Mouse (Mus musculus) forebrain, embryonic 10.5 days (tissue): ENCODE data around the gene Grk5. TPM values are rescaled to one million over a fixed set of nuclear protein-coding genes. Genes with fewer than 3 reads are reported as not detected.

ENCODE experiments used
- DNase-seq: peaks from one replicate; pipeline ENCODE4 v3.0.0-alpha.2; 2017; ENCODE audit warnings: low spot score; ENCODE audit errors: extremely low spot score
- H3K27ac ChIP-seq: fragments of 300-500 bp; sonication (generic); 2 replicates; pipeline ENCODE4 v1.5.1; 2016; ENCODE audit warnings: mild to moderate bottlenecking
- H3K27me3 ChIP-seq: fragments of 300-500 bp; sonication (generic); 2 replicates; pipeline ENCODE4 v1.6.1; 2016; ENCODE audit warnings: mild to moderate bottlenecking; ENCODE audit not compliant: poor library complexity, severe bottlenecking
- H3K36me3 ChIP-seq: fragments of 300-500 bp; sonication (generic); replicated peaks from 2 replicates; pipeline ENCODE4 v1.6.1; 2016; ENCODE audit warnings: mild to moderate bottlenecking, moderate library complexity
- H3K4me1 ChIP-seq: fragments of 300-500 bp; sonication (generic); 2 replicates; pipeline ENCODE4 v1.6.1; 2016
- H3K4me3 ChIP-seq: fragments of 300-500 bp; sonication (generic); 2 replicates; pipeline ENCODE4 v1.5.1; 2016; ENCODE audit warnings: mild to moderate bottlenecking, moderate library complexity
- H3K9me3 ChIP-seq: fragments of 300-500 bp; sonication (generic); 2 replicates; pipeline ENCODE4 v1.6.1; 2016; ENCODE audit warnings: mild to moderate bottlenecking, moderate library complexity
- WGBS: fragments of 180-500 bp; shearing (Covaris S2); methylation state at CpG from one replicate; pipeline ENCODE4 v1.1.7; 2016; 5-methylcytosine and 5-hydroxymethylcytosine counted together
- polyA plus RNA-seq: library from polyadenylated mRNA; unstranded; fragments of >200 nt; fragmentation: Nextera tagmentation; extraction: Ambion mirVana; gene quantifications from 2 replicates; pipeline ENCODE4 v1.2.1, GENCODE M21; 2016

The Grk5 gene
- polyA plus RNA-seq, 1 experiment from 2014 or later = 2.0 TPM

GRCm38 (mm10) chr19:60962358-60963061 is 73.0 kb downstream of the Grk5 start:
- WGBS = 88% methylated on average over 7 of the region's 7 CpGs
- no peaks in the 10 kb centered on the region for H3K27me3 ChIP-seq

GRCm38 (mm10) chr19:60967909-60968308 is 78.4 kb downstream of the Grk5 start:
- H3K4me3 ChIP-seq = no peak overlapping the region
- 94% methylated on average over 1 of the region's 1 CpGs for WGBS
- no peaks in the 10 kb centered on the region for H3K36me3 ChIP-seq
- no peaks in the 10 kb centered on the region for H3K4me1 ChIP-seq
- DNase-seq = no peak
- no peaks in the 10 kb centered on the region for H3K27me3 ChIP-seq
- H3K9me3 ChIP-seq = no peaks in the 10 kb centered on the region
- no peak overlapping the region for H3K27ac ChIP-seq

More at GRCm38 (mm10) chr19:60962358-60963061, 73.0 kb downstream of the Grk5 start:
- no peaks in the 10 kb centered on the region for H3K36me3 ChIP-seq
- no peaks in the 10 kb centered on the region for H3K4me1 ChIP-seq
- H3K4me3 ChIP-seq = no peak overlapping the region
- DNase-seq = no peak
- H3K9me3 ChIP-seq = no peaks in the 10 kb centered on the region
- no peak overlapping the region for H3K27ac ChIP-seq

GRCm38 (mm10) chr19:60970406-60970805 is 80.9 kb downstream of the Grk5 start:
- Histone ChIP-seq H3K27me3 (no peaks in the 10 kb centered on the region), H3K36me3 (no peaks in the 10 kb centered on the region), H3K4me1 (no peaks in the 10 kb centered on the region), H3K9me3 (no peaks in the 10 kb centered on the region), H3K27ac (no peak overlapping the region), H3K4me3 (no peak overlapping the region)
- DNase-seq = no peak
- 86% methylated on average over 3 of the region's 3 CpGs for WGBS

- Histone ChIP-seq H3K27ac (no peak overlapping the region), H3K36me3 (no peaks in the 10 kb centered on the region), H3K4me3 (no peak overlapping the region), H3K27me3 (no peaks in the 10 kb centered on the region), H3K4me1 (no peaks in the 10 kb centered on the region), H3K9me3 (no peaks in the 10 kb centered on the region)
- WGBS = 94% methylated on average over 1 of the region's 1 CpGs
- no peak for DNase-seq
Measured at GRCm38 (mm10) chr19:60971598-60971997, 82.0 kb downstream of the Grk5 start.

GRCm38 (mm10) chr19:60972281-60973015 is 82.9 kb downstream of the Grk5 start:
- no peaks in the 10 kb centered on the region for H3K4me1 ChIP-seq
- H3K36me3 ChIP-seq = no peaks in the 10 kb centered on the region
- 89% methylated on average over 1 of the region's 1 CpGs for WGBS
- no peaks in the 10 kb centered on the region for H3K27me3 ChIP-seq
- H3K27ac ChIP-seq = no peak overlapping the region
- DNase-seq = no peak
- no peaks in the 10 kb centered on the region for H3K9me3 ChIP-seq
- no peak overlapping the region for H3K4me3 ChIP-seq

- H3K4me3 ChIP-seq = no peak overlapping the region
- H3K9me3 ChIP-seq = no peaks in the 10 kb centered on the region
- H3K27me3 ChIP-seq = no peaks in the 10 kb centered on the region
- no peak for DNase-seq
- H3K36me3 ChIP-seq = no peaks in the 10 kb centered on the region
- WGBS = 87% methylated on average over 2 of the region's 2 CpGs
- no peak overlapping the region for H3K27ac ChIP-seq
- no peaks in the 10 kb centered on the region for H3K4me1 ChIP-seq
Measured at GRCm38 (mm10) chr19:60973508-60973907, 84.0 kb downstream of the Grk5 start.

- Histone ChIP-seq H3K4me3 (no peak overlapping the region), H3K36me3 (no peaks in the 10 kb centered on the region), H3K9me3 (no peaks in the 10 kb centered on the region), H3K4me1 (no peaks in the 10 kb centered on the region), H3K27me3 (no peaks in the 10 kb centered on the region), H3K27ac (no peak overlapping the region)
- DNase-seq = no peak
- WGBS = 86% methylated on average over 1 of the region's 1 CpGs
Measured at GRCm38 (mm10) chr19:60979581-60979980, 90.0 kb downstream of the Grk5 start.

- DNase-seq = no peak
- no peaks in the 10 kb centered on the region for H3K9me3 ChIP-seq
- no peaks in the 10 kb centered on the region for H3K36me3 ChIP-seq
- no peaks in the 10 kb centered on the region for H3K27me3 ChIP-seq
- H3K4me1 ChIP-seq = no peaks in the 10 kb centered on the region
- no peak overlapping the region for H3K27ac ChIP-seq
- WGBS = 87% methylated on average over 5 of the region's 5 CpGs
- no peak overlapping the region for H3K4me3 ChIP-seq
Measured at GRCm38 (mm10) chr19:60981391-60981790, 91.8 kb downstream of the Grk5 start.

GRCm38 (mm10) chr19:60981894-60982293 is 92.3 kb downstream of the Grk5 start:
- DNase-seq = no peak
- H3K4me3 ChIP-seq = no peak overlapping the region
- no peaks in the 10 kb centered on the region for H3K4me1 ChIP-seq
- 88% methylated on average over 2 of the region's 2 CpGs for WGBS
- H3K36me3 ChIP-seq = no peaks in the 10 kb centered on the region
- H3K27ac ChIP-seq = no peak overlapping the region
- H3K27me3 ChIP-seq = no peaks in the 10 kb centered on the region
- H3K9me3 ChIP-seq = no peaks in the 10 kb centered on the region

GRCm38 (mm10) chr19:60989766-60990165 is 100.2 kb downstream of the Grk5 start:
- 91% methylated on average over 5 of the region's 5 CpGs for WGBS
- DNase-seq = no peak
- Histone ChIP-seq H3K4me1 (peaks cover 23% of the 10 kb centered on the region), H3K4me3 (no peak overlapping the region), H3K9me3 (no peaks in the 10 kb centered on the region), H3K27me3 (no peaks in the 10 kb centered on the region), H3K36me3 (no peaks in the 10 kb centered on the region), H3K27ac (0 out of 2 replicates have a peak overlapping the region, but pooled peaks have one; percentile 30)

GRCm38 (mm10) chr19:60994214-60994613 is 104.7 kb downstream of the Grk5 start:
- no peak for DNase-seq
- no peaks in the 10 kb centered on the region for H3K9me3 ChIP-seq
- WGBS = 82% methylated on average over 3 of the region's 3 CpGs

GRCm38 (mm10) chr19:60994845-60995244 is 105.3 kb downstream of the Grk5 start:
- Histone ChIP-seq H3K4me3 (no peak overlapping the region), H3K36me3 (no peaks in the 10 kb centered on the region), H3K27me3 (no peaks in the 10 kb centered on the region), H3K27ac (no peak overlapping the region), H3K4me1 (peaks cover 11% of the 10 kb centered on the region), H3K9me3 (no peaks in the 10 kb centered on the region)
- whole genome bisulfite sequencing = 77% methylated on average over 2 of the region's 2 CpGs
- no peak for DNase-seq

More at GRCm38 (mm10) chr19:60994214-60994613, 104.7 kb downstream of the Grk5 start:
- H3K27me3 ChIP-seq = no peaks in the 10 kb centered on the region
- H3K27ac ChIP-seq = no peak overlapping the region
- no peaks in the 10 kb centered on the region for H3K36me3 ChIP-seq
- no peak overlapping the region for H3K4me3 ChIP-seq
- H3K4me1 ChIP-seq = peaks cover 16% of the 10 kb centered on the region

- H3K4me1 ChIP-seq = no peaks in the 10 kb centered on the region
- H3K4me3 ChIP-seq = no peak overlapping the region
- DNase-seq = no peak
- WGBS = 89% methylated on average over 4 of the region's 4 CpGs
- H3K27me3 ChIP-seq = no peaks in the 10 kb centered on the region
- H3K27ac ChIP-seq = no peak overlapping the region
- no peaks in the 10 kb centered on the region for H3K36me3 ChIP-seq
- H3K9me3 ChIP-seq = no peaks in the 10 kb centered on the region
Measured at GRCm38 (mm10) chr19:60997784-60998183, 108.2 kb downstream of the Grk5 start.
